Mouse (Mus musculus) spleen, postnatal 10 days (tissue): ENCODE data around the gene Abr.

ENCODE experiments used
- DNase-seq, 2 experiments: peaks; one replicate each; pipeline ENCODE4 v3.0.0; 2021 to 2022; ENCODE audit warnings: low spot score in 2 of 2

Abr gene

DNA sequence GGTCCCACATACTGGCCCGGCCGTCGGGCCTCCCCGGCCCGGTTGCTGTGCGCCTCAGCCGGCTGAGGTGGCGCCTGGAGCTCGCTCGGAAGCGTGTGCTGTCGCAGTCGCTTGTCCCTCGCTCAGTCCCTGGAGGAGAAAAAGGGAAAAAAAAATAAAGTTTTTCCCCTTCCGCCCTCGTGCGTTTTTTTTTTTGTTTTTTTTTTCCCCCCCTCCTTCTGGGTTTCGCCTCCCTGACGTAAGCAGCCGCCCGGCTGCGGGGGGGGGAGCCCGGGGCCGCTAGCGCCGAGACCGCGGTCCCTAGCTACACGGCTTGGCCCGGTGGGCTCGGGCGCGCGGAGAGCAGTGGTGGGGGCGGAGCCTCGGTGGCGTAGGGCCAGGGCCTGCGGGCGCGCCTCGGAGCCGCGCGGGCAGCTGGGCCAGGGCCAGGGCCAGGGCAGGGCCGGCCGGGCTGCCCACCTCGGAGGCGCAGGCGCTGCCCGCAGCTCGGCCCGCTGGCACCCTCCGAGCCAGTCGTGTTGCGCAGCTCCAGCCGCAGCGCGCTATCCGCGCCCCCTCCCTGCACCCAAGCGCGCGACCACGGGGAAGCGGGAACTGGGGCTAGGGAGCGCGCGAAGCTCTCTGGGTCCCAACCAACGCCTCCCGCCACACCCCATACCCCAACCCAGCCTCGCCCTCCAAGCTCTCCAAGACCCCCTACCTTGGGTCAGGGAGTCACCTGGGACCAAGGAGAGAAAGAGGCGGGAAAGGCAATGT, 1.3 kb upstream of the Abr start:
- peak; percentile 5 to 39 for DNase-seq

DNA sequence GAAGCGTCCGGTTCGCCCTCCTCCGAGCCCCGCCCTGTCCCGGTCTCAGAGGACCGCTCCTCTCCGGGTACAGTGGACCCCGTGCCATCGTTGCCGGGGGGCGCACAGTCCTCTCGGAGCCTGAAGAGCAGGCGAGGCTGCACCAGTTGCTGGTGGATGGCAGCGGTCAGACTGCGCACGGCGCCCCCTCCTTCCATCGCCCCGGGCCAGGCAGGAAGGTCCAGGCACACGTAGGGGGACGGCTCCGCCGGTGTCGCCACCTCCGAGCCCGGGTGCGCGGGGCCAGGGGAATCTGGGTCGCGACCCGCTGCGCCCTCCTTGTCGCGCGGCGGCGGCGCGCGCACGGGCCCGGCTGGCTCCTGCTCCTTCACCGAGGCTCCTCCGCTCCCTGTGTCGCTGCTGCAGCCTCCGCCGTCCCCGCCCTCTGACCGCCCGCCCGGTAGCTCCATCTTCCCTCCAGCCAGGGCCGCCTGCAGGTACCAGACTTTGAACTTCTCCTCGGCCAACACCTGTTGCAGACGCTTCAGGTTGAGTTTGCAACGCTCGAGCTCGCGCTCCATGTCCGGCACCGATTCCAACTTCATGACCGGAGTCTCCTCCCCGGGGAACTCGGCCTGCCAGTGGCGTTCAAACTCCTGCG, 572 bp upstream of the Abr start:
- peak; percentile 16 to 17 for DNase-seq

DNA sequence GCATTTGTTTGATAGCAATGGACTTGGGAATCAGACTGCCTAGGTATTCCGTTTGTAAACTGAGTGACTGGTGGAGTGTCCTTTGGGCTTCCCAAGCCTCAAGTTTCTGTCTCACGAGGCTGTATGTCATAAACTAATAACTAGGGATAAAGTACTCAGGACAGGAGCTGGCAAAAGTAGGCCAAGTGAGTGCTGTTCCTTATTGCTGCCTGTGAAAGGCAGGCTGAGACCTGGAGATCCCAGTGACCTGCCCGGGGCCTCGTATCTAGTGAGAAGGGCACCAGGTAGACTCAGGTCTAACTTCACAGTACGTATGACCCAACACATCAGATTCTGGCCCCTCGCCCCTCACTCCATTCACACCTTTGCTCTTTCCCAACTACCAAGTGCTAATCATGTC, 4.0 kb downstream of the Abr start:
- DNase-seq: no peak

DNA sequence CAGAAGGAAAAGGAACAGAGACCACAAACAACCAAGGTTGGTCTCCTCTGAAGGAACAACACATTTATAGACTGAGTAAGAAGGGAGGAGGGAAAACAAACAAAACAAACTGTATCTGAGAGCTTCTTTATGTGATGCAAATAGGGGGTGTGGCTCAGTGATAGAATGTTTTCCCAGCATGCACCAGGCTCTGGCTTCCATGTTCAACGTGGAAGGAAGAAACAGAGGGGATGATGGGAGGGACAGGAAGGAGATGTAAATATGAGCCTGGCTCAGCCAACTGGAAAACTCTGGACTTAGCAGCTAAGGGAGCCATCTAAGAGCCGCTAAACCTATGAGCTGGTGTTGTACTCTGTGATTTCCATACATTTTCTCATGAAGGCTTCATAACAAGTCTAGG, 7.9 kb downstream of the Abr start:
- no peak for DNase-seq

DNA sequence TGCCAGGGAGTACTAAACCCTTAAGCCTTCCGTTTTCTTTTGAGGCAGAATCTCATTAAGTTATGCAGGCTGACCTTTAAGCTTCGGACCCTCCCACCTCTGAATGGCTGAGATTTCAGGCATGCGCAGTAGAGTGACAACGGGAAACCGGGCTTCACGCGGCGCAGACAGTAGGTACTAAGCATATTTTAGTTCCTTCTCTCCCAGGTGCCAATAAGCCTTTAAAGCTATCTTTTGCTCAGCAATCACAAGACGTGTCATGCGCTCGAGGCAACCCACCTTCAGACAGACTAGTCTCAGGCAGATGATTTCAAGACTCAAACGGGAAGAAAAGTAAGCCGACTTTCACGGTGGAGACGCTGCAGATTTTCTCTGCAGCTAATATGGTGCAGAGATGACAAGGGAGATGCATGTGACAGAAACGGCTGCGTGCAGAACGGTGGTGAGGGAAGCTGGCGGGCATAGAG, 9.4 kb downstream of the Abr start:
- no peak for DNase-seq

DNA sequence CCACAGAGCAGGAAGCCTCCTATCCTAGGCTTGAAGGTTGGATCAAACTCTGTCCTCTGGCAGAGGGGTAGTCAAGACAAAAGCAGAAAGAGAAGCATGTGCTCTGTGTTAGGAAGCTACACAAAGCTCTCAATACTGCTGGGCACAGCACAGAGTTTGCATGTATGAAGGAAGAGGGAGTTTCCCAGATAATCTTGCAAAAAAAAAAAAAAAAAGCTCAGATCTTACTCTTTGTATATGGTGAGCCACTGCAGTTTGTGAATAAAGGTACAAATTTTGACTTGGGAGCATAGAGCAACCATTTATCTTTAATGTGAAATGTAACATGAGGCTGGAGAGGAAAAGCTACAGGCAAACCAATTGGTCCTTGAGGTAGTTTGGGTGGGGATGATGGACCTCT, 11.2 kb downstream of the Abr start:
- DNase-seq: no peak

DNA sequence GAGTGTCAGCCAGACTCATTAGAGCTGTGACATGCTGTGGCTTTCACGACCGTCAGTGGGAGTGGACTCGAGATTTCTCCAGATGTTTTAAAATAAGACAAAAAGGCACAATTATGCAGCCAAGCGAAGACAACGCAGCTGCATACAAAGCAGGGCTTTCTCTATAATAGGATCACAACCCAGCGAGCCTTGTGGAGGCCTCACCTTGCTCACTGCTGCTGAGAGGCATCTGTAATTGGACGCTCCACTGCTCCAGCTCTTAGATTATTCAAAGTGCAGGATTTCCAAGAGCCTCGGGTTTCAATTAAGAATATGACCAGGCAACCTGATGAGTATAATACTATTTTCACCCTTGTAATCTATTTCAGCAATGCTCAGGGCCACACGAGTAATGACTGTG, 15.6 kb downstream of the Abr start:
- no peak for DNase-seq

DNA sequence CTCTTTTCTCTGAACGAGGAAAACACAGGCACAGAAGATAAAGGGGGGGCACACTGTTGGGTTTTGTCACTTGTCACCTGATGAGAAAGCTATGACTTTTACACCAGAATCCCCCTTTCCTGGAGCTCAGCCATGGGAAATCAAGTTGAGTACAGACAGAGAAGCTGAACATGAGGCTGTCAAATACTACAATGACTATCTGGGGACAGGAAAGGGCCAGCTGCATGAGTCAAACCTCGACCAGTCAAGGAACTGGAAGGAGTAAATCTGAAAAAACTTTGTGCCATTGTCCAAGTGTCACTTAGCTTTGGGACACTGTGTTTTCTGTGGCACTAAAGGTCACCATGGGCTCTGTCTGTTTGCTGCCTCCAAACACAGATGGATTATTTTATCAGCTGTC, 22.9 kb downstream of the Abr start:
- DNase-seq: no peak

DNA sequence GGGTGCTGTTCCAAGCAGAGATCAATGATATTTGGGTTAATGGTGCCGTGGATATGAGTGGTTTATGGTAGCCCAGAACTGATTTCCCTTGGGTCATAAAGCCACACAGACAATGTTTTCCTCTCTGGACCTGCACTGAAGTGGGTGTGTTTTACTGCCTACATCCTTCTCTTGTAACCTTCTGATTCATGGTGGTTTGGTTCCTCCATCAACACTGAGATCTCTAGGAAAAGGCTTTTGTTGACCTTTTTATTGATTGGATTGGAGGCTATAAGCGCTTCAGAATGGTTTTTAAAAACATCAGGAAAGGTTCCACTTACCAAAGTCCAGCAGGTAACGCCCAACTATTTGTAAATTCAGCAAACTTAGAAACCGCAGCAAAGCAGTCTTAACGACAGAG, 23.4 kb downstream of the Abr start:
- DNase-seq: no peak

DNA sequence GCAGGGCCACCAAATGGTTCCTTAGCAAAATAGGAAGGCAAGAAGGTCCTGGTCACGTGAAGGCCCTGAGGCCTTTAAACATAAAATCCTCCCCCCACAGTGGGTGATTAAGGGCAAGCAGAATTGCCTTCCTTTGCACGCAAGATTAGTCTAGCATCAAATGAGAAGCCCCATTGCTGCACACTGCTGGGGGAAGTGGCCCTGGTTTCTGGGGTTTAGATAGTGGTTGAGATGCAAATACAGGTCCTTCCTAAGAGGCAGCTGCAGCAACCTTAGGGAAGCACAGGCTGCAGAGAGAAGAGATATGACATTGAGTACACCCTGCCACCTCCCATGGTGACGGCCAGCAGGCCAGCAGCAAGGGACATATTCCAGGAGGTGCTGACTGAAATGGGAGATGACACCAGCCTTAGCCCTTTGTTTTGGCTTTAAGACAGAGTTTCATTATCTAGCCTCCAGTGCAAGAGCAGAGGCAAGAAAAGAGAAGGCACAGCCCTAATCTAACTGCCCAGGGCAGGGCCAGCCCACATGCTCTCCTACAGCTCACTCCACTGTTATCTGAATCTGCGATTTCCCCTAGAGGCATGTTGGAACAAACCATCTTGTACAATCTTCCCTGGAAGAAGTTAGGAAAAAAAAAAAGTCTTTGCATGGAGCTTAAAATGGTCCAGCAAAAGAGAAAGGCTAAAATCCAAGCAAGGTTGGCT, 28.3 kb downstream of the Abr start:
- peak in 1 of 2 experiments; percentile 34 for DNase-seq

DNA sequence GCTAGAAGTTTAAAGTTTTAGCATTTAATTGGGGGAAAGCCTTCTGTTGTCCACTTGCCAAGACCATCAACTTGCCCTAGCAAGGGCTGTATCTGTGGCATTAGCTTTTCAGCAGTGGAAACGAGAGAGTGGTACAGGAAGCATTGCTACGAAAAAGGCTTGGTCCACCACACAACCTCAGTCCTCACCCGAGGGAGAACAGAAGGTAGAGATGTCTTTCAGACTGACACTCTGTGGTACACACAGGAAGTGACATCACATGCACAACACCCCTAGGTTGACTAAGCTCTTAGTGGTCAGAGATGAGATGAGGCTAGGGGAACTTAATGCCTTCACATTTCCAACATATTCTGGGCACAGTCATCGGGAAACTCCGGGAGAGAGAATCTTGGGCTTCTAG, 32.4 kb downstream of the Abr start:
- DNase-seq: no peak

DNA sequence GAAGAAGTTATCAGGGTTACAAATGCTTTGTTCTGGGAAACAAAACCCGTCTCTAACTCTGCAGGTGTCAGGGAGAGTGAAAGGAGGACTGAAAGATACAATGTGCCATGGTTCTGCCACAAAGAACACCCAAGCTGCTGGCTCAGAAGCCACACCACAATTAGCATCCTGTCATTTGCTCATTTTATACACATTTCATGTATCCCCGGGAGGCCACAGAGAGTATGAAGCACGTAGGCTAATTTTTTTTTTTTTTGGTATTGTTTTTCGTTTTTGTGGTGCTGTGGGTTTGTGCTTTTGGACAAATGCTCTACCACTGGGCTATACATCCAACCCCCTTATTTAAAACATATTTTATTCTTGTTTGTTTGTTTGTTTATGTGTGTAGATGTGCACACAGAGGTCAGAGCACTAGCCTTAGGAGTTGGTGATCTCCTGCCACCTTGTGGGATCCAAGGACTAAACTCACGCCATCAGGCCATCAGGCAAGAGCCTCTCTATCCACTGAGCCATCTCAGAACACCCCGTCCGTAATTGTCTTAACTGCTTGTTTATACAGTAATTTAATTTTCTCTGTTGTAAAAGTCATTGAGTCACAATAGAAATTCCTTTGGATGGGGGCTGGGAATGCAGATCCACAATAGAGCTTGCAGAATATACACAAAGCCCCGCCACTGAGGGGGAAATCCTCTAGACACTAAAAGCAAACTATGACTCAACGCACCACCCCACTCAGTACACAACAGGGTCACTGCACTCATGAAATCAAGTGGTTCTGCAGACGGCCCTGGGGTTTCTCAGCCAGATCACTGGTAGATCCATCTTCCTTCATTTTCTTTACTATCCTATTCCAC, 33.3 kb downstream of the Abr start:
- no peak for DNase-seq

DNA sequence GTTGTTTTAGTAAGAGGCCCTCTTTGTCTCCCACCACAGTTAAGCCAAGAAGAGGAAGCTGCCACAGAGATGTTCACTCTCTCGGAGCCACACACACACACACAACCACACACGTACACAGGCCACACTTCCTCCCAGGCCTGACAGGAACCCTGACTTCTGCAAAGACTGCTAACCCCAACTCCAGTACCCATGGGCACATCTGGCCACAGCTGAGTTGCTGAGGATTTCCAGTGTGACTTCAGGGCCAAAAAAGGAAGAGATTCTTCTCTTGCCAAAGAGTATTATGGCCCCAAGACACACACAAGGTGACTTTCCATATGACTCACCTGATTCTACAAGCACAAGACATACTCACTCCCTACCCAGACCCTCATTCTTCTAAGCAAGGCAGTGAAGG, 34.1 kb downstream of the Abr start:
- DNase-seq: peak in 1 of 2 experiments; percentile 47

DNA sequence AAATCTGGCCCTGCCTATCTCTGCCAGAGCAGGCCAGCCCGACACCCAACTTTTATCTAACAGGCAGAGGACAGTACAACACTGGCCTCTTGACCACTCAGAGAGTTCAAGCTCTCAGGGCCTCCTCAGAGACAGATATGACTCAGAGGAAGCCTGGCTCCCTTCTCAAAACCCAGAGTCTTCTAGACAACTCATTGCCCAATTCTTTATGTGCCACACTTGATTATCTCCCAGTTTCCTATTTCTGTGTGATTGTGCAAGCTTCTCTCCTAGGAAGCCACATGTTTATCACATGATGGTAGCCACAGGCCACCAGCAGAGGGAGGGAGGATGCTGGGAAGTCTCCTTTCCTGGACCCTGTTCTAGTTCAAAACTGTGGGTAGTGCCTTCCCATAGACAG, 34.8 kb downstream of the Abr start:
- no peak for DNase-seq

DNA sequence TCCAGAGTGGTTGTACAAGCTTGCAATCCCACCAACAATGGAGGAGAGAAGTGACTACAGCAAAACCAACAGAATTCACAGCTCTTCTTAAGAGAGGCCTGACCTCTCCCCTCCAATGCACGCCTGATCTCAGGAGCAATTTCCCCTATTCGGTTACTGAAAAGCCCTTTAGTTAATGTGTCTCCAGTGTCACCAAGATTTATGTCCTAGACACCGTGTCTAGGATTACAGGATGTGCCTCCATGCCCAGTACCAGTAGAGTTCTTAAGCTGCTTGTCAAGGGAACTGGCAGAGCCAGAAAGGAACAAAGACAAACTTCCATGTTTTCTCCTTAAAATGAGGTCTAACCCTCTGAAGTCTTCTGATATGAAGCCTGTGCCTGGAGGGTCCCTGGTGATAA, 36.0 kb downstream of the Abr start:
- no peak for DNase-seq

DNA sequence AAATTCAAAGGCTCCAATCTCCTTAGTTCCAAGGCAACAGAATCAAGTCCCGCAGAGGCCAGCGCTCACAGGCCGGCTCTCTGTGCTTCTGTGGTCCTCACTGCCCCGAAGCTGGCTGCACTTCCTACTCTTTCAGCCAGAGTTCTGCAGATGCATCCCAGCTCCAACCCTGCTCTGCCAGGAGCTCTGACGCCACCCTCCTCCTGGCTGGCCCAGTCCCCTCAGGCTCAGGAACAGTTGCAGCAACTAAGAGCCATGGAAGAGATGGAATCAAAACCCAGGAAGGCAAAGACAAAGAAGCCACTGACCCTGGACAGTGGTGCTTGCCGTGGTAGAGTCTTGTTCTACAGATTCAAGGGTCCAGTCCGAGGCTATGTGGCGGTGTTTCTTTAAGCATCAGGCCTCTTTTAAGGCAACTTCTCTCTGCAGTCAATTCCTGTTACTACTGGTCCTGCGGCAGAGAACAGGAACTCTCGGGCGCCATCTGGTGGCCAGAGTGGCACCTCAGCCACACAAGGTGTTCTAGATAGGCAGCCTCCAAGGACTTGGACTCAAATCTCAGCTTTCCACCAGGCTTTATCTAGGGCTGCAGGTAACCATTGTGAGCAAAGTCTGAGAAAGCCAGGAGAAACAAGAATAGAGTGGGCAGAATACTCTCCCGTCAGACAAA, 44.4 kb downstream of the Abr start:
- peak; percentile 71 to 89 for DNase-seq

DNA sequence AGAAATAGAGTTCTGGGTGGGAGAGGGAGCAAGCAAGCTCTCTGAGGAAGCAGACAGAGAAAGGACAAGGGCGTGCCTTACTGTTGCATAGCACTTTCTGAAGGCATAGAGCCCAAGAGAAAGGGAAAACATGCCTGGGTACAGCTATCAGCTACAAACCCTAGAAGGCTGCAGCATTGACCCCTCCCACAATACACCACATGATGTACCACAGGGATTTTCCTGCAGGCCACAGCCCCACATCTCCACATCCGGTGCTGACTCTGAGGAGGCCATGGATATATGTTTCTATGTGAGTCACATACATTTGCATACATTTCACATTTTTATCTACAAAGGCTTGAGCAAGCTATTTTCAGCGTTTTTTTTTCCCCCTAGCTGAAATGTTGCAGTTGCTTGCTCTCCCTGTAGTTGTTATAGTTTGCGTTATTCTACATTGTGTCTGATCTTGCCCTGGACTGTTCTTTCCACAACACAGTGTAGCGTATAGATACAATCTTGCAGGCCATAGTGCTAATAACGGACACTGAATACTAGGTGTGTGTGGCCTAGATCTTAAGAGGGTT, 49.2 kb downstream of the Abr start:
- no peak for DNase-seq

DNA sequence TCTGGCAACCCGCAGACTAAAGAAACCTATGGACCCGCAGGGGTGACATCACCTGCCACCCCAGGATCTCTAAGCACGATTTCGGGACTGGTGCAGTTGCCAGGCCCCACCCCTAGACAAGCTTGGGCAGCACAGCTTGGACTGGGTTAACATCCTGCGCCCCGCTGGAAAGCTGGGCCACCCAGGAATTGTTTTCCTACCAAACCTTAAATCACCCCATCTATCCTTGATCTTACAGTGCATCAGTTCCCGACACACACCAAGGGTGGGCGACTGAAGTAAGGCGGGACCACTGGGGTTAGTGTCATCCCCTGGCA, 50.5 kb downstream of the Abr start:
- no peak for DNase-seq

DNA sequence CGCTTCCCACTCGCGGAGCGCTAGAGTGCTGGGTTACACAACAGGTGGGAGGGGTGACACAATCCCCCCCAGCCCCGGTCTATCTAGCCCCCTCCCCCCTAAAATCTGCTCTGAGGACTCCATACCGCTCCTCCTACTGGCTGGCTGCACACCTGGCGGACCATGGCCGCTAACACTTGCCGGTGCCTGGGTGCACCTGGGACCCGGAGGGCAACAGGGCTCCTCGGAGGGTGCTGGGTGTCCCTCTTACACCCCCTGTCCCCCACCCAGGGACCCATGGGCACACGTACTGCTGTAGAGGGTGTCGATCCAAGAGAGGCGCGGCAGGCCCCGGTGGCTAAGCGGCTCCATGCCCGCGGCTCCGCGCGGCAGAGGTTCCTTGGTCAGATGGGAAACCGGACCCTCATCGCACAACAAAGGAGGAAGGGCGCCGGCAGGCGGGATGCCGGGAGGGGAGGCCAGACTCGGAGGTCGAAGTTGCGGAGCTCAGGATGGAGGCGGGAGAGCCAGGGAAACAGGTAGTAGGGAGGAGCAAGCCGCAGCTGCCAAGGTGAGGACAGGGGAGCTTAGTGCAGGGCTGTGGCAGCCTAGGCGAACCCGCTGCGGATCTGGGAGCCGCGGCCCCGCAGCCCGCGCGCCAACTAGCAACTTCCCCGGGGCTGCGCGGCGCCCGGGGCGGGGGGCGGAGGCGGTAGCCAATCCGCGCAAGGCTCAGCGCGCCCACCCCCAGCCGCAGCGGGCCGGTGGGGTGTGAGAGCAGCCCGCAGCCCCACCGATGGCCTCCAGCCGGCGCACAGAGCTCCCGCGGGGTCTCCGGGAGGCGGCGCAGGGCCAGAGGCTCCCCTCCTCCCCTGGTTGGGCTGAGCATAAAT, 51.1 kb downstream of the Abr start:
- DNase-seq: peak in 1 of 2 experiments; percentile 14

DNA sequence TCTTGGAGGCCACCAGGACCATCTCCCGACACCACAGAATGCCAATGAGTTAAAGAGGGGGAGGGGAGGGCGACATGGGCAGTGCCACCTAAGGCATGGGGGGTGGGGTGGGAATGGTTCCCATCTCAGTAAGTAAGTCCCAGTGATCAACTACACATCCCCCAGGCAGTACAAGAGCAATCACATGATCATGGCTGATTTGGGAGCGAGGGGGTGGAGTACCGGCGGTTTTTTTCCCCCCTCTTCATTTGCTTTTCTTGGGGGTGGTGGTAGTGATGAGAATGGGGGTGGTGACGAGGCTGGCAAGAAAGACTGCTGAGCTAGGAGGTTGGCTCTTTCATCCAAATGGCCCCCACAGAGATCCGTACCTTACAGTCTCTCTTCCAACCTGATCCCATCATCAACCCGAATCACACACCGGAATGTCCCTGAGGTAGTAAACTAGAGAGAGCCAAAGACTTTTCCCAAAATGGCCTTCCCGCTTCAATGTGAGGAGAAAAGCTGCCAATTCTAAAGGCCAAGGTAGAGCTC, 51.8 kb downstream of the Abr start:
- DNase-seq: no peak
